Mouse (Mus musculus) CD4-positive, CD25-positive, alpha-beta regulatory T cell, adult 4 months (primary cell): ENCODE data around the gene Tomm5. TPM values are rescaled to one million over a fixed set of nuclear protein-coding genes. Genes with fewer than 3 reads are reported as not detected.
"Not testable (repeated sequence)": the region's sequence is repeated elsewhere in the genome, so short reads cannot be mapped to it uniquely, and the experiment has no call there.

Source experiments
- ATAC-seq: one replicate; pipeline ENCODE4 v1.8.0; 2017
- polyA plus RNA-seq, 2 experiments: library from polyadenylated mRNA; unstranded; fragments of 100-300 nt; shearing (Covaris generic); gene quantifications; one replicate each; pipeline ENCODE4 v1.2.1; 2017

Gene Tomm5
- polyA plus RNA-seq, 2 experiments from 2014 or later = 125 to 132 TPM

DNA sequence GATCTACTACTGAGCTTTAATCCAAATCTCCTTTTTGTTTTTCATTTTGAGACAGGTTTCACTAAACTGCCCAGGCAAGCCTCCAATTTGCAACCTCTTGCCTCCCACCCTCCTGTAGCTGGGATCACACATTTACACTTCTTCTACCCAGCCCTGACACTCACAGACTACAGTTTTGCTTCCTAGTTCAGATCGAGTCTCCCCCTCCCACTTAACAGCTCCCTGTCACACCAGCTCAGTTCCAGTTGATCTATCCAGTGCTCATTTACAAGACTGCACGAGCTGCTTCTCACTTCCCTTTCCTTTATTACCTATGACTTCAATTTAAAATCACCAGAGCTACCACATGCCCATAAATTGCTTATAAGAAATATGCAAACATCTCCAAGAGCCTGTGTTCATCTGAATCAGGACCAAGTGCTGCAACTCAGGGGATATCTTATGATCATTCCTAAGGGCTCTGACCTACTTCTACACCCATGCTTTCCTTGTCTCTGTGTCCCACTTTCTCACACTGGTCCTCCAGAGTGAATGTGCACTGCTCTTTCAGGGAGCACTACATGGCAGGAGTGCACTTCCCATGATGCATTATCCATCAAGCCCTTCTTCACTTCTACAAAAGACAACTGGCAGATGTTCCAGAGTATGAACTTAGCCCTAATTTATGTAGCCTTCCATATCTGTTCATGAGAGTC, 41.7 kb downstream of the Tomm5 start:
- ATAC-seq = no peak

DNA sequence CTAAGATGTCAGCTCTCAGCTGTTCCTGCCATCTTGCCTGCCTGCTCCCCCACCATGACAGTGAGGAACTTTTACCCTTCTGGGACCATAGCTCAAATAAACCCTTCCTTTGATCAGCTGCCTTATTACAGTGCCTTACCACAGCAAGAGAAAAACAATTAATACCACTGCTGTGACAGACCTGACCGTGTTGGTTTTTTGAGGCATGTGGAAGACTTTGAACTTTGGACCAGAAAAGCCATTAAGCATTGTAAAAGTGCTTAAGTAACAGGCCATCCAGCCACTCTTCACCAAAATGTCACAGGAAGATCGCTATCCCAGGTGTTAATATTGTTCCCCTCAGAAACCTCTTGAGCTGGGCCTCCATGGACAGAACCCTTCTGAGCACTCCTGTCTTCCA, 43.3 kb downstream of the Tomm5 start:
- no peak for ATAC-seq

DNA sequence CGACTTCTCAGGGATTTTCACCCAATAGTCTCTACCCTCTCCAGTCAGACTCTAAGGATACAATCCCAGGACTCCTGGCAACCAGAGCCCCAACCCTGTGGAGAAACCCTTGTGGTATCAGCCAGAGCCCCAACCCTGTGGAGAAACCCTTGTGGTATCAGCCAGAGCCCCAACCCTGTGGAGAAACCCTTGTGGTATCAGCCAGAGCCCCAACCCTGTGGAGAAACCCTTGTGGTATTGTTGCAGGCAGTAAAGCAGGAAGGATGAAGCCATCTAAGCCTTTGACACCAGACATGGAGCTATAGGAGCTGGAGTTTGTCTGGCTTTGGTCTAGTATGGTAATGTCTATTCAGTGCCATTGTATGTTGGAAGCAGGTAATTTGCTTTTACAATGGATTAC, 44.1 kb downstream of the Tomm5 start:
- ATAC-seq = not testable (repeated sequence)

DNA sequence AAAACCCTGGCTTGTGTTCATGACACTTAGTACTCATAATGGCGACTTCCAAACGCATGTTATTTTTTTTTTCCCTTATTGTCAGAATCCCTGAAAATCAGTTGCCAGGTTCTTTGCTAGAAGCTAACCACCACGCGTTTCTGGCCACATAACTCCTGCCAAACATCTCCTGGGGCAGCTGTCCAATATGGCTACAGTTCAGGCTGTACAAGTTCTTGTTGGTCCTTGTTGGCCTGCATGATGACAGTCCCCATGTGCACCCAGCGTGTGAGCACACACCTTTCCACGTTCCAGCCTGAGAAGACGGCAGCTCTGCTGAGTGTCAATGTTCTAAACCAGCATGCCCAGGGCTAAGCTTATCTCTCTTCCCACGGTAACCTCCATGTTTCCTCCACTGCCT, 52.5 kb downstream of the Tomm5 start:
- ATAC-seq = no peak

Other genes with a start within 250 kb of the Tomm5 start
- 10 to 100 TPM; 21.8 to 28.4 TPM for gene Grhpr, start 126.7 kb downstream of the Tomm5 start, polyA plus RNA-seq
- 1 to 10 TPM; 8.4 to 9.5 TPM for gene Zbtb5, start 95.7 kb downstream of the Tomm5 start, polyA plus RNA-seq
- 10 to 100 TPM; 31.1 to 36.6 TPM for gene Polr1e, start 89.5 kb downstream of the Tomm5 start, polyA plus RNA-seq
- 1 to 10 TPM in 1 of 2 experiments, under 1 TPM in 1; 0.43 to 1.3 TPM for gene Fbxo10, start 23.5 kb downstream of the Tomm5 start, polyA plus RNA-seq
- gene Frmpd1, start 76.8 kb upstream of the Tomm5 start, polyA plus RNA-seq = not detected
- gene Trmt10b, start 189.0 kb upstream of the Tomm5 start, polyA plus RNA-seq = 10 to 100 TPM; 21.2 to 22.1 TPM
- 1 to 10 TPM; 1.5 to 2.7 TPM for gene Dcaf10, start 234.0 kb upstream of the Tomm5 start, polyA plus RNA-seq
- gene Exosc3, start 234.6 kb upstream of the Tomm5 start, polyA plus RNA-seq = 10 to 100 TPM; 30.8 to 38.4 TPM